Mouse (Mus musculus) forebrain, postnatal 0 days (tissue): ENCODE data around the gene Pold1. TPM values are rescaled to one million over a fixed set of nuclear protein-coding genes. Genes with fewer than 3 reads are reported as not detected.
A peak's percentile ranks its signal among the peaks of the same experiment; 100 is the strongest.

Experiments
- ATAC-seq: fragments of 200-750 bp; cut with Nextera tagmentation; 2 replicates; pipeline ENCODE4 v1.8.0; 2017; ENCODE audit warnings: mild to moderate bottlenecking, moderate library complexity
- DNase-seq: peaks from one replicate; pipeline ENCODE4 v3.0.0-alpha.2; 2015
- H3K27ac ChIP-seq: fragments of 300-500 bp; sonication (generic); 2 replicates; pipeline ENCODE4 v1.5.1; 2014; ENCODE audit warnings: low read depth, mild to moderate bottlenecking, antibody characterized with exemption, low read length, moderate library complexity, mixed read lengths
- H3K27me3 ChIP-seq: fragments of 300-500 bp; sonication (generic); 2 replicates; pipeline ENCODE4 v1.6.1; 2014; ENCODE audit warnings: mild to moderate bottlenecking, low read length, mixed read lengths; ENCODE audit not compliant: insufficient read depth
- H3K36me3 ChIP-seq: fragments of 300-500 bp; sonication (generic); 2 replicates; pipeline ENCODE4 v1.6.1; 2014; ENCODE audit warnings: mild to moderate bottlenecking, moderate library complexity; ENCODE audit not compliant: insufficient read depth
- H3K4me1 ChIP-seq: fragments of 300-500 bp; sonication (generic); 2 replicates; pipeline ENCODE4 v1.6.1; 2014; ENCODE audit warnings: antibody characterized with exemption; ENCODE audit not compliant: insufficient read depth
- H3K4me2 ChIP-seq: fragments of 300-500 bp; sonication (generic); 2 replicates; pipeline ENCODE4 v1.6.1; 2014; ENCODE audit warnings: low read depth, mild to moderate bottlenecking, moderate library complexity
- H3K4me3 ChIP-seq: fragments of 300-500 bp; sonication (generic); 2 replicates; pipeline ENCODE4 v1.5.1; 2014; ENCODE audit warnings: low read depth, low read length, mixed read lengths
- H3K9ac ChIP-seq: fragments of 300-500 bp; sonication (generic); 2 replicates; pipeline ENCODE4 v1.6.1; 2014; ENCODE audit warnings: mild to moderate bottlenecking
- H3K9me3 ChIP-seq: fragments of 300-500 bp; sonication (generic); 2 replicates; pipeline ENCODE4 v1.6.1; 2016; ENCODE audit warnings: low read length
- CTCF ChIP-seq: sonication (generic); IDR thresholded peaks from 2 replicates; pipeline ENCODE4 v1.5.1; 2016; ENCODE audit warnings: antibody characterized with exemption, control low read depth, low read depth
- WGBS: fragments of 180-500 bp; shearing (Covaris S2); extraction: QIAGEN DNeasy Blood & Tissue Kit; methylation state at CpG from one replicate; pipeline ENCODE4 v1.1.7; 2014; 5-methylcytosine and 5-hydroxymethylcytosine counted together
- polyA plus RNA-seq: library from polyadenylated mRNA; unstranded; fragments of >200 nt; fragmentation: Nextera tagmentation; extraction: Ambion mirVana; gene quantifications from 2 replicates; pipeline ENCODE4 v1.2.1, GENCODE M21; 2015
- total RNA-seq: library from RNA; depleted of rRNA; stranded (reverse); fragments of >200 nt; gene quantifications from 2 replicates; pipeline ENCODE4 v1.2.3, GENCODE M21; 2014

Gene Pold1
- total and polyA plus RNA-seq, 2 experiments from 2014 or later, result 14.2 to 16.2 TPM

DNA sequence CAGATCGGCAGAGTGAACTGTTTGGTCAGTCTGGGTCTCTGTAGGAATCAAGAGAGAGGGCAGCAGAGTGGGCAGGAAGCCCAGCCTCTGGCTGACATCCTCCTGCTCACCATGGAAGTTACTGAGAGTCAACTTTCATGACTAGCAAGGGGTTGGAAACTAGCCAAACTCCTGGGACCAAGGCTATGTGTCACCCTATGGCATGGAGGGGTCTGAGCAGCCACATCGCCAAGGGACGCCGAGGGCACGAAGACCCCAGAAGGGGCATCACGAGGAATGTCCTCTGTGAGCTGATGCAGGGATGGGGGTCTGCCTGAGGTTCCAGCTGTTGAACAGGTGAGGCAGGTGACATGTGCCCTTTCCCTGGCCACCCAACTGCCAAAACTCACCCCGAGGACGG, 60.1 kb downstream of the Pold1 start:
- DNase-seq (no peak), ATAC-seq (no peak)
- peaks cover 45% of the 10 kb centered on the region for H3K36me3 ChIP-seq
- H3K9me3 ChIP-seq, result no peaks in the 10 kb centered on the region
- TF ChIP-seq CTCF, result no peak
- H3K4me2 ChIP-seq, result no peak overlapping the region
- H3K4me3 ChIP-seq, result no peak overlapping the region
- no peaks in the 10 kb centered on the region for H3K27me3 ChIP-seq
- H3K27ac ChIP-seq, result no peak overlapping the region
- WGBS, result 93% methylated on average over 8 of the region's 8 CpGs
- no peaks in the 10 kb centered on the region for H3K4me1 ChIP-seq
- H3K9ac ChIP-seq, result no peak overlapping the region

DNA sequence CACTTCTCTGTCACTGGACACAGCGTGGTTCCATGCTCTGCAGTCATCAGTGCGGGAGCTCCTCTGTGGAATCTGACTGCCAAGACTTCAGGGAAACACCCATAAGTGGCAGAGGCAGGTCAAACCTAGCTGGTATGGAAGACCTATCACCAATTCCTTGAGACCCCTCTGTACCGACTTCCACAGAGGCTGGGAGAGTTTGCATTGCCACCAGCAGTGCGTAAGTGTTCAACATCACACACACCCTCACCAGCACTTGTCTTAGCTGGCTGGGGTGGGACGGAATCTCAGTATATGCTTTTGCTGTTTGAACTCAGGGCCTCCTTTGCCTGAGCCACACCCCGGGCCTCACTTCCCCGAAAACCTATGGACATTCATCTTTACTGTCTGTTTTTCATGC, 60.7 kb downstream of the Pold1 start:
- H3K4me1 ChIP-seq, result no peaks in the 10 kb centered on the region
- no peak overlapping the region for H3K9ac ChIP-seq
- H3K4me2 ChIP-seq, result no peak overlapping the region
- H3K36me3 ChIP-seq, result peaks cover 39% of the 10 kb centered on the region
- ATAC-seq (no peak), DNase-seq (no peak)
- H3K9me3 ChIP-seq, result no peaks in the 10 kb centered on the region
- no peak for TF ChIP-seq CTCF
- H3K27ac ChIP-seq, result no peak overlapping the region
- H3K27me3 ChIP-seq, result no peaks in the 10 kb centered on the region
- WGBS, result 86% methylated on average over 7 of the region's 7 CpGs
- no peak overlapping the region for H3K4me3 ChIP-seq

DNA sequence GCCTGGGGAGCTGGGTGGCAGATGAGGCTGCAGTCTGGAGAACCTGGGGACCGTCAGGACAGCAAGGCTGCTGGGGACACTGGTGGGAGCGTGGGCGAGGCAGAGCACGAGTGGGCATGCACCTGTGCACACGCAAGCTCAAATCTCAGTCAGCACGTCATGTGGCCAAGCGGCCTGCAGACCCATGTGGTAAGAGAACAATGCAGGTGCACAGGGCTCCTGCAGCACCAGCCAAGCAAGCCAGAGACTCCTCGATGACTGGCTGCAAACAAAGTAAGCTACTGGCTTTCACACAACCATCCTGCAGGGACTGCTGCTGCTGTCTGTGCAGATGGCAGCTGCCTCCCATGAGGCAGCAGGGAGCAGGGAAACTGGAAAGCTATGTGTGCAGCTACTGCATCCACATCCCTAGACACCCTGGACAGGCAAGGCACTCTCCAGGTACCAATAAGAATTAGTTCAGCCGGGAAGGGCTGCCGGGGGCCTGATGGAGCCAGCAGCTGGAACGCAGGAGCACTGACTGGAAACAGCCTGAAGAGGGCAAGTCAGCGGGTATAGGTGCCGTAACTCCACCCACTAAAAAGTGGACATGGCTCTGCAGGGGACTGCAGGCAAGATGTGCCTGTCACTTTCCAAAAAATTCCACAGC, 61.6 kb downstream of the Pold1 start:
- peaks cover 32% of the 10 kb centered on the region for H3K36me3 ChIP-seq
- H3K9me3 ChIP-seq, result no peaks in the 10 kb centered on the region
- no peak overlapping the region for H3K4me3 ChIP-seq
- TF ChIP-seq CTCF, result no peak
- H3K27ac ChIP-seq, result no peak overlapping the region
- ATAC-seq (no peak), DNase-seq (no peak)
- 65% methylated on average over 13 of the region's 13 CpGs for WGBS
- H3K4me1 ChIP-seq, result no peaks in the 10 kb centered on the region
- no peak overlapping the region for H3K4me2 ChIP-seq
- no peaks in the 10 kb centered on the region for H3K27me3 ChIP-seq
- no peak overlapping the region for H3K9ac ChIP-seq

DNA sequence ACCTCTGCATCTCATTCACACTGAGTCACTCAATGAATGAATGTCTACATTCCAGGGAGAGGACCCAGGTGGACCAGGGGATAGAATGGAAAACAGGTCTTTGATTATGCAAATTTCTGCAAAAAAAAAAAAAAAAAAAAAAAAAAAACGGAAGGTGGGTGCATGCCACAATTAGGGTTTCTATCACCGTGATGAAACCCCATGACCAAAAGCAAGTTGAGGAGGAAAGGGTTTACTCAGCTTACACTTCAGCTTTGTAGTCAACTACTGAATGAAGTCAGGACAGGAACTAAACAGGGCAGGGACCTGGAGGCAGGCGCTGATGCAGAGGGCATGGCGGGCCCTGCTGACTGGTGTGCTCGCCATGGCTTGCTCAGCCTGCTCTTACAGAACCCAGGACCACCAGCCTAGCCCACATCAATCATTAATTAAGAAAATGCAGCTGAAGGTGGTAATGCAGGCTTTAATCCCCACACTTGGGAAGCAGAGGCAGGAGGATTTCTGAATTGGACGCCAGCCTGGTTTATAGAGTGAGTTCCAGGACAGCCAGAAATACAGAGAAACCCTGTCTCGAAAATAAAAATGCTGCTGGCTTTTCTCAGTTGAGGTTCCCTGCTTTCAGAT, 63.0 kb downstream of the Pold1 start:
- Histone ChIP-seq H3K4me2 (no peak overlapping the region), H3K36me3 (peaks cover 18% of the 10 kb centered on the region), H3K9me3 (no peaks in the 10 kb centered on the region), H3K27me3 (peaks cover 3% of the 10 kb centered on the region; the same call in 1 of the 2 replicates), H3K4me1 (no peaks in the 10 kb centered on the region), H3K27ac (no peak overlapping the region), H3K9ac (no peak overlapping the region), H3K4me3 (no peak overlapping the region)
- ATAC-seq, result no peak
- DNase-seq, result no peak
- 73% methylated on average over 7 of the region's 7 CpGs for WGBS
- no peak for TF ChIP-seq CTCF

DNA sequence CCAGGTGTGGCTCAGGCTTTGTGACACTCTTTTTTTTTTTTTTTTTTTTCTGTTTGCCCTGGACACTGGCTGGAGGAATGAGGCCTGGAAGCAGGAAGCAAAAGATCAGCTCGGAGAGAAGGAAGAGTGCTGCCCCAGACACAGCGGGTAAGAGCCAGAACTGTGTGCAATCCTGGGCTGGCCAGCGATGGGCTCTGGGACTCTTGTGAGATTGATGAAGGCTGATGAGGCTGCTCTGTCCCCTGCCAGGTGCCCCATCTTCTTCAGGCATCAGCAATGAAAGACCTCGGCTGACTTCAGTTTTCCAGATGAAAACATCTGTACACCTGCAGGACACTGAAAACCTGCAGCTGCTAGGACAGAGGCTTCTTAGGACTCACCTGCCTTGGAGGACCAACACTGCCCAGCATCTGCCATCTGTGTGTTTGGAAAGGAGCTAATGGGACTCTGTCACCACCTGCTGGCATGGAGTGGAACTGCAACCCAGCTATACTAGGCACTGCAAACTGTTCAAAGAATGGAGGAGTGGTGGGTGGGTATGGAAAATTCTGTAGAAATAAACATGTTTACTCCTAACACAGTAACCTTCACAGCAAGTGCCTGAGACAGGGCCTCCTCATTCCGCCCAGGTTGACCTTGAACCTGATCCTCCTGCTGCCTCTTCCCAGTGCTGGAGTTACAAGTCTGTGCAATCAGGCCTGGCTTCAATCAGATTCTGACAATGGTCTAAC, 63.6 kb downstream of the Pold1 start:
- Histone ChIP-seq H3K9me3 (no peaks in the 10 kb centered on the region), H3K9ac (no peak overlapping the region), H3K4me2 (no peak overlapping the region), H3K27ac (no peak overlapping the region), H3K36me3 (peaks cover 12% of the 10 kb centered on the region), H3K4me1 (no peaks in the 10 kb centered on the region), H3K4me3 (no peak overlapping the region), H3K27me3 (peaks cover 7% of the 10 kb centered on the region; the same call in 1 of the 2 replicates)
- DNase-seq (peak; percentile 92), ATAC-seq (peak; percentile 84)
- TF ChIP-seq CTCF, result peak; percentile 100
- 39% methylated on average over 5 of the region's 5 CpGs for WGBS

DNA sequence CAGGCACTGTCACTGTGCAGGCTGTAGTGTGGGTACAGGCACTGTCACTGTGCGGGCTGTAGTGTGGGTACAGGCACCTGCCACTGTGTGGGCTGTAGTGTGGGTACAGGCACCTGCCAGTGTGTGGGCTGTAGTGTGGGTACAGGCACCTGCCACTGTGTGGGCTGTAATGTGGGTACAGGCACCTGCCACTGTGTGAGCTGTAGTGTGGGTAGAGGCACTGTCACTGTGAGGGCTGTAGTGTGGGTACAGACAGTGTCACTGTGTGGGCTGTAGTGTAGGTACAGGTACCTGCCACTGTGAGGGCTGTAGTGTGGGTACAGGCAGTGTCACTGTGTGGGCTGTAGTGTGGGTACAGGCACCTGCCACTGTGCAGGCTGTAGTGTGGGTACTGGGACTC, 64.5 kb downstream of the Pold1 start:
- no peak for DNase-seq
- no peak; the same call in 1 of the 2 replicates for TF ChIP-seq CTCF
- H3K4me3 ChIP-seq, result no peak overlapping the region
- WGBS, result 100% methylated on average over 1 of the region's 1 CpGs
- H3K27me3 ChIP-seq, result peaks cover 7% of the 10 kb centered on the region; the same call in 1 of the 2 replicates
- ATAC-seq, result no peak
- no peak overlapping the region for H3K4me2 ChIP-seq
- no peaks in the 10 kb centered on the region for H3K4me1 ChIP-seq
- H3K27ac ChIP-seq, result no peak overlapping the region
- no peak overlapping the region for H3K9ac ChIP-seq
- H3K9me3 ChIP-seq, result no peaks in the 10 kb centered on the region
- H3K36me3 ChIP-seq, result peaks cover 6% of the 10 kb centered on the region
